Mouse (Mus musculus): ENCODE measurements around the gene Tmeff2. TPM values are rescaled to one million over a fixed set of nuclear protein-coding genes. Genes with fewer than 3 reads are reported as not detected.
A peak's percentile ranks its signal among the peaks of the same experiment; 100 is the strongest.

The Tmeff2 gene
- polyA plus RNA-seq, 1 experiment from 2014 or later = 2.7 TPM

- Histone ChIP-seq H3K4me1 (ENCODE audit: insufficient read depth) (no peaks in the 10 kb centered on the region), H3K4me2 (no peak overlapping the region), H3K9ac (no peak overlapping the region), H3K36me3 (ENCODE audit: insufficient read depth) (no peaks in the 10 kb centered on the region), H3K4me3 (ENCODE audit: low read depth, low read length) (no peak overlapping the region), H3K27ac (ENCODE audit: low read depth) (no peak overlapping the region), H3K27me3 (ENCODE audit: insufficient read depth, low read length) (no peaks in the 10 kb centered on the region), H3K9me3 (ENCODE audit: low read depth, low read length) (no peaks in the 10 kb centered on the region)
- 38% methylated on average over 2 of the region's 2 CpGs for WGBS
- no peak for TF ChIP-seq CTCF (IDR thresholded peaks at IDR 0.05; ENCODE audit: low read depth)
- DNase-seq (no peak), ATAC-seq (ENCODE audit: insufficient read depth) (no peak)
These were observed 188.5 kb downstream of the Tmeff2 start for GRCm38 (mm10) chr1:51088921-51089320.

GRCm38 (mm10) chr1:51089803-51090202, 189.4 kb downstream of the Tmeff2 start:
- no peak overlapping the region for H3K4me2 ChIP-seq
- ATAC-seq (ENCODE audit: insufficient read depth) (no peak), DNase-seq (no peak)
- no peak overlapping the region for H3K27ac ChIP-seq (ENCODE audit: low read depth)
- H3K4me3 ChIP-seq (ENCODE audit: low read depth, low read length) = no peak overlapping the region
- no peaks in the 10 kb centered on the region for H3K27me3 ChIP-seq (ENCODE audit: insufficient read depth, low read length)
- H3K36me3 ChIP-seq (ENCODE audit: insufficient read depth) = no peaks in the 10 kb centered on the region
- no peak overlapping the region for H3K9ac ChIP-seq
- no peaks in the 10 kb centered on the region for H3K9me3 ChIP-seq (ENCODE audit: low read depth, low read length)
- WGBS = 91% methylated on average over 3 of the region's 3 CpGs
- TF ChIP-seq CTCF (IDR thresholded peaks at IDR 0.05; ENCODE audit: low read depth) = no peak
- H3K4me1 ChIP-seq (ENCODE audit: insufficient read depth) = no peaks in the 10 kb centered on the region

- TF ChIP-seq CTCF (IDR thresholded peaks at IDR 0.05; ENCODE audit: low read depth) = no peak
- ATAC-seq (ENCODE audit: insufficient read depth) (no peak), DNase-seq (no peak)
- WGBS = 77% methylated on average over 4 of the region's 4 CpGs
- Histone ChIP-seq H3K9me3 (ENCODE audit: low read depth, low read length) (no peaks in the 10 kb centered on the region), H3K4me2 (no peak overlapping the region), H3K4me1 (ENCODE audit: insufficient read depth) (no peaks in the 10 kb centered on the region), H3K27ac (ENCODE audit: low read depth) (no peak overlapping the region), H3K36me3 (ENCODE audit: insufficient read depth) (no peaks in the 10 kb centered on the region), H3K9ac (no peak overlapping the region), H3K4me3 (ENCODE audit: low read depth, low read length) (no peak overlapping the region), H3K27me3 (ENCODE audit: insufficient read depth, low read length) (no peaks in the 10 kb centered on the region)
These were observed 189.8 kb downstream of the Tmeff2 start for GRCm38 (mm10) chr1:51090212-51090761.

- Histone ChIP-seq H3K27me3 (ENCODE audit: insufficient read depth, low read length) (no peaks in the 10 kb centered on the region), H3K9me3 (ENCODE audit: low read depth, low read length) (no peaks in the 10 kb centered on the region), H3K4me2 (no peak overlapping the region), H3K4me3 (ENCODE audit: low read depth, low read length) (no peak overlapping the region), H3K9ac (no peak overlapping the region), H3K27ac (ENCODE audit: low read depth) (no peak overlapping the region), H3K36me3 (ENCODE audit: insufficient read depth) (no peaks in the 10 kb centered on the region), H3K4me1 (ENCODE audit: insufficient read depth) (peaks cover 10% of the 10 kb centered on the region)
- TF ChIP-seq CTCF (IDR thresholded peaks at IDR 0.05; ENCODE audit: low read depth) = no peak
- DNase-seq (no peak), ATAC-seq (ENCODE audit: insufficient read depth) (no peak)
- 77% methylated on average over 2 of the region's 2 CpGs for WGBS
These were observed 194.3 kb downstream of the Tmeff2 start for GRCm38 (mm10) chr1:51094713-51095112.

- DNase-seq = peak; percentile 78
- Histone ChIP-seq H3K36me3 (ENCODE audit: insufficient read depth) (no peaks in the 10 kb centered on the region), H3K4me2 (no peak overlapping the region), H3K4me1 (ENCODE audit: insufficient read depth) (peaks cover 10% of the 10 kb centered on the region), H3K4me3 (ENCODE audit: low read depth, low read length) (no peak overlapping the region), H3K9ac (no peak overlapping the region), H3K27ac (ENCODE audit: low read depth) (peak overlapping the region; percentile 72), H3K9me3 (ENCODE audit: low read depth, low read length) (no peaks in the 10 kb centered on the region), H3K27me3 (ENCODE audit: insufficient read depth, low read length) (no peaks in the 10 kb centered on the region)
- WGBS = 45% methylated on average over 4 of the region's 4 CpGs
- no peak for TF ChIP-seq CTCF (IDR thresholded peaks at IDR 0.05; ENCODE audit: low read depth)
- ATAC-seq (ENCODE audit: insufficient read depth) = peak; percentile 87
These were observed 196.6 kb downstream of the Tmeff2 start for GRCm38 (mm10) chr1:51096848-51097598.

GRCm38 (mm10) chr1:51101034-51101590, 200.7 kb downstream of the Tmeff2 start:
- Histone ChIP-seq H3K9ac (no peak overlapping the region), H3K4me1 (ENCODE audit: insufficient read depth) (peaks cover 10% of the 10 kb centered on the region), H3K4me2 (no peak overlapping the region), H3K36me3 (ENCODE audit: insufficient read depth) (no peaks in the 10 kb centered on the region), H3K27me3 (ENCODE audit: insufficient read depth, low read length) (no peaks in the 10 kb centered on the region), H3K4me3 (ENCODE audit: low read depth, low read length) (no peak overlapping the region), H3K9me3 (ENCODE audit: low read depth, low read length) (no peaks in the 10 kb centered on the region), H3K27ac (ENCODE audit: low read depth) (no peak overlapping the region)
- no peak for DNase-seq
- TF ChIP-seq CTCF (IDR thresholded peaks at IDR 0.05; ENCODE audit: low read depth) = no peak
- ATAC-seq (ENCODE audit: insufficient read depth) = no peak
- WGBS = 94% methylated on average over 2 of the region's 2 CpGs

- H3K4me1 ChIP-seq (ENCODE audit: insufficient read depth) = no peaks in the 10 kb centered on the region
- no peak overlapping the region for H3K4me2 ChIP-seq
- no peaks in the 10 kb centered on the region for H3K27me3 ChIP-seq (ENCODE audit: insufficient read depth, low read length)
- no peak overlapping the region for H3K4me3 ChIP-seq (ENCODE audit: low read depth, low read length)
- DNase-seq (peak; percentile 22), ATAC-seq (ENCODE audit: insufficient read depth) (no peak)
- TF ChIP-seq CTCF (IDR thresholded peaks at IDR 0.05; ENCODE audit: low read depth) = no peak
- WGBS = 37% methylated on average over 2 of the region's 2 CpGs
- no peaks in the 10 kb centered on the region for H3K36me3 ChIP-seq (ENCODE audit: insufficient read depth)
- H3K9ac ChIP-seq = no peak overlapping the region
- H3K27ac ChIP-seq (ENCODE audit: low read depth) = no peak overlapping the region; the same call in 1 of the 2 replicates
- no peaks in the 10 kb centered on the region for H3K9me3 ChIP-seq (ENCODE audit: low read depth, low read length)
These were observed 204.3 kb downstream of the Tmeff2 start for GRCm38 (mm10) chr1:51104698-51105097.

Data from lung, embryonic 14.5 days (tissue).